Mouse (Mus musculus): ENCODE data around the gene Pycr2. TPM values are rescaled to one million over a fixed set of nuclear protein-coding genes. Genes with fewer than 3 reads are reported as not detected.

Pycr2 gene
- polyA plus RNA-seq, 1 experiment, result 35.0 TPM

GRCm38 (mm10) chr1:180903666-180904038 is 441 bp upstream of the Pycr2 start:
- 17% methylated on average over 10 of the region's 10 CpGs for WGBS
- DNase-seq (ENCODE audit: low read depth, low spot score), result no peak

- WGBS, result 7% methylated on average over 5 of the region's 5 CpGs
- DNase-seq (ENCODE audit: low read depth, low spot score), result no peak
Measured at GRCm38 (mm10) chr1:180904815-180905080, 655 bp downstream of the Pycr2 start.

- DNase-seq (ENCODE audit: low read depth, low spot score), result no peak
- 69% methylated on average over 6 of the region's 6 CpGs for WGBS
Measured at GRCm38 (mm10) chr1:180905307-180905706, 1.2 kb downstream of the Pycr2 start.

GRCm38 (mm10) chr1:180905876-180906275 is 1.8 kb downstream of the Pycr2 start:
- no peak for DNase-seq (ENCODE audit: low read depth, low spot score)
- WGBS, result 93% methylated on average over 17 of the region's 17 CpGs

GRCm38 (mm10) chr1:180906461-180907147 is 2.5 kb downstream of the Pycr2 start:
- no peak for DNase-seq (ENCODE audit: low read depth, low spot score)
- WGBS, result 93% methylated on average over 24 of the region's 24 CpGs

GRCm38 (mm10) chr1:180911138-180911537 is 7.0 kb downstream of the Pycr2 start:
- no peak for DNase-seq (ENCODE audit: low read depth, low spot score)
- WGBS, result 50% methylated on average over 8 of the region's 8 CpGs

GRCm38 (mm10) chr1:180911653-180912287 is 7.7 kb downstream of the Pycr2 start:
- DNase-seq (ENCODE audit: low read depth, low spot score), result peak; percentile 82

GRCm38 (mm10) chr1:180912792-180913191 is 8.7 kb downstream of the Pycr2 start:
- DNase-seq (ENCODE audit: low read depth, low spot score), result no peak
- 91% methylated on average over 5 of the region's 5 CpGs for WGBS

More at GRCm38 (mm10) chr1:180911653-180912287, 7.7 kb downstream of the Pycr2 start:
- WGBS, result 29% methylated on average over 20 of the region's 20 CpGs

GRCm38 (mm10) chr1:180913797-180914196 is 9.7 kb downstream of the Pycr2 start:
- WGBS, result 43% methylated on average over 4 of the region's 4 CpGs
- DNase-seq (ENCODE audit: low read depth, low spot score), result no peak

- 89% methylated on average over 11 of the region's 11 CpGs for WGBS
- no peak for DNase-seq (ENCODE audit: low read depth, low spot score)
Measured at GRCm38 (mm10) chr1:180916425-180916824, 12.3 kb downstream of the Pycr2 start.

- DNase-seq (ENCODE audit: low read depth, low spot score), result no peak
- WGBS, result 18% methylated on average over 1 of the region's 1 CpGs
Measured at GRCm38 (mm10) chr1:180917053-180917452, 13.0 kb downstream of the Pycr2 start.

GRCm38 (mm10) chr1:180919686-180920085 is 15.6 kb downstream of the Pycr2 start:
- no peak for DNase-seq (ENCODE audit: low read depth, low spot score)
- WGBS, result 46% methylated on average over 8 of the region's 8 CpGs

GRCm38 (mm10) chr1:180922273-180923048 is 18.4 kb downstream of the Pycr2 start:
- no peak for DNase-seq (ENCODE audit: low read depth, low spot score)
- WGBS, result 67% methylated on average over 6 of the region's 6 CpGs

- DNase-seq (ENCODE audit: low read depth, low spot score), result no peak
- 45% methylated on average over 2 of the region's 2 CpGs for WGBS
Measured at GRCm38 (mm10) chr1:180924737-180925136, 20.6 kb downstream of the Pycr2 start.

GRCm38 (mm10) chr1:180926286-180926685 is 22.2 kb downstream of the Pycr2 start:
- no peak for DNase-seq (ENCODE audit: low read depth, low spot score)
- 32% methylated on average over 4 of the region's 4 CpGs for WGBS

- WGBS, result 68% methylated on average over 2 of the region's 2 CpGs
- DNase-seq (ENCODE audit: low read depth, low spot score), result no peak
Measured at GRCm38 (mm10) chr1:180929599-180929998, 25.5 kb downstream of the Pycr2 start.

GRCm38 (mm10) chr1:180931106-180931505 is 27.0 kb downstream of the Pycr2 start:
- DNase-seq (ENCODE audit: low read depth, low spot score), result no peak
- WGBS, result 58% methylated on average over 3 of the region's 3 CpGs

- 54% methylated on average over 6 of the region's 6 CpGs for WGBS
- DNase-seq (ENCODE audit: low read depth, low spot score), result no peak
Measured at GRCm38 (mm10) chr1:180933659-180934058, 29.6 kb downstream of the Pycr2 start.

- DNase-seq (ENCODE audit: low read depth, low spot score), result no peak
- WGBS, result 78% methylated on average over 21 of the region's 21 CpGs
Measured at GRCm38 (mm10) chr1:180934467-180935419, 30.6 kb downstream of the Pycr2 start, which contains the start of gene Lefty1. Gene Lefty1, plus strand, starts transcription at chr1:180935022.

Data from large intestine, adult 2 months (tissue).